Mouse (Mus musculus) cerebellum, postnatal 10 days (tissue): Measurements from ENCODE around the gene Igf2.

ENCODE experiments used
- DNase-seq, 2 experiments: peaks; one replicate each; pipeline ENCODE4 v3.0.0; 2021; ENCODE audit warnings: mixed read lengths in 2 of 2

Gene Igf2

DNA sequence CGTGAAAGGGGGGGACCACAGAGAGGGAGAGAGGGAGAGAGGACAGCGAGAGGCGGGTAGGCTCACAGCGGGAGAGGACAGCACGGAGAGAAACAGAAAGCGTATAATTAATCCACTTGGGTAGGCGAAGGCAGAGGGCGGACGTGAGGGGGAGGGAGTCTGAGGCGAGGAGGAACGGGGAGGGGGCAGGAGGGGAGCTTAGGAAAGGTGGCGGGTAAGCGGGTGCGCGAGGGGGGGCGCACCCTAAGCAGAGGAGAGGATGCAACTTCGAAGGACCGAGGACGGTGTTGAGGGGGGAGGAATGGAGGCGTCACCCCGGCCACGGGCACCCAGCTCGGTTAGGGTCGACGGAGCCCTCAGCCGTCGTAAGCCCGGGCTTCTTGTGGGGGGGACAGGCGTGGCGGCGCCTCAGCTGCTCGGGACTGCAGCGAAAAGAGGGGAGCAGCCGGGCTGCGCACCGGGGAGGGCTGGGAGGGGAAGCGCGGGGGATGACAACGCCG is 7.9 kb downstream of the Igf2 start:
- DNase-seq, result peak; percentile 25 to 35

DNA sequence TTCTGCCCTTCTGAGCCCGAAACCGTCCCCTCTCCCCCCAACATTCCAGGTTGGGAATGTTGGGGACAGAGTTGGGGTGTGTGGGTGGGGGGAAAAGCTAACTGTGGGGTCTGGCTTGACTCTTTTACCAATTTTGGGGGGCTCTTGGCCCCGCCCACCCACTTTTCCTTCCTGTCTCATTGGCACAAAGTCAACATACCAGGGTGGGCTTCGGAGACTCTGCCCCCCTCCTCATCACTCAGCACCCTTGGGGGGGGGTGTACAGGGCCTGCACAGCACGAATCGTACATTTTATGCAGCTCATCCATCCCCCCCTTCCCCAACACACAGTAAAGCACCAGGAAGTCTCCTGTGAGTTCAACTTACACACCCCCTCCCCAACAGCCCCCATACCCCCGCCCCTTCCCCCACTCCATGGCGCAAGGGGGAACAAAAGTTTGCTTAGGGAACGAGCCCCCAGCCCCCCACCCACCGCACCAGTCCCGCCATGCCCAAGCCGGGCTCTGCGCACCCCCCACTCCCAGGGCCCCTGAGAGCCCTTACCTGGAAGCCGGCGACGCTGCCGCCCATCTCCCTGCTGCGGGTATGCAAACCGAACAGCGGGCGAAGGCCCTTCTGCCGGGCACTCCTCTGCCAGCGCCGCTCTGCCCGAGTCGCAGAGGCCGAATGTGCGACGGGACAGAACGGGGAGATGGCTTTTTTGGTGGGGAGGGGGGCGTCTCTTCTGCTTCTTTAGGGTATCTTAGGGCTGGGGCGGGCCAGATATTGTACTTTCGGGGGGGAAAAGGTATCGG is 8.6 kb downstream of the Igf2 start:
- DNase-seq, result peak; percentile 29 to 32

DNA sequence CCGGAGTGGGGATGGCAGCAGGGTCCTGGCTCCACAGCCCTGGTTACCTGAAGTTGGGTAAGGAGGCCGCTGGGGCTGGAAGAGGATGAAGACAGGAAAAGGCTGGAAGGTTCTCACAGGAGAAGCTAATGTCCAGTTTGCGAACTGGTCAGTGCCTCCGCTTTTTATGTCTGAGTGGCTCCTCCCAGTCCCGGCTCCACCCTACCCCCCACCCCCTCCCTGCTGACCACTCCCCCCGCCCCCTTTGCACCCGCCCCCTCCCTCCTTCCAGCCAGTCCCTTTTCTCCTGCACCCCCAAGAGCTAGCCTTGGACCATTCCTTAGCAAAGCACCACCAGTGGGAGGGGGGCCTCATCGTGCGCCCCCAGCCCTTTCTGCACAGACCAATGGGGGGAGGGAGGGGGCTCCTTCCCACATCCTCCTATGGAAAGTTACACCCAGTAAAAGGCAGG is 9.2 kb downstream of the Igf2 start:
- no peak for DNase-seq

DNA sequence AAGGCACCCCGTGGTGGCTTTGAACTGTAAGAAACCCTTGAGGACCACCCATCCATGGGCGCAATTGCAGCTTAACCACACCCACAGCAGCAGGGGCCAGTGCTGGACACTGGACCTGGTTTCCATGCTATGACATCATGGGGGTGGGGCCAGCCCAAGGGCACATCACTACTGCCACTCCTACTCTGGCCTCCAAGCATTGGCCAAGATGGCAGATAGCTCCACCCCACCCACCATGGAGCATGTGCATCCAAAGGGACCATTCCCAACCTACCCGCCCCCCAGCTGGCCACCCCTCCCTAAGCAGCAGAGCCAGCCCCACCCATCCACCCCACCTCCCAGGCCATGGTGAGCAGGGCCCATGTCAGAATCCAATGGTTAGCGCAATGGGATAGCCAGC is 10.6 kb downstream of the Igf2 start:
- DNase-seq, result peak in 1 of 2 experiments; percentile 21

DNA sequence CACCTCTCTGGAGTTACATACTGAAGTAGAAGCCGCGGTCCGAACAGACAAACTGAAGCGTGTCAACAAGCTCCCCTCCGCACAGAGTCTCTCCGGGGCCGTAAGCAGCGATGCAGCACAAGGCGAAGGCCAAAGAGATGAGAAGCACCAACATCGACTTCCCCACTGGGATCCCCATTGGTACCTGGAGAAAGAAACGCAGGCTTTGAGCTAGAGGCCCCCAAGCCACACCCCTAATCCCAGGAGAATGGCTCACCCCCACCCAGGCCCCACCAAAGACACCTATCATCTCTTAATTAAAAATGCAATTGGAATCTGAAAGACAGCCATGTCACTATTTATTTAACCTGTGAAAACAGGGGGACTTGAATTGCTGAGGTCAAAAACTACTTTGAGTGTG is 11.0 kb downstream of the Igf2 start:
- no peak for DNase-seq

DNA sequence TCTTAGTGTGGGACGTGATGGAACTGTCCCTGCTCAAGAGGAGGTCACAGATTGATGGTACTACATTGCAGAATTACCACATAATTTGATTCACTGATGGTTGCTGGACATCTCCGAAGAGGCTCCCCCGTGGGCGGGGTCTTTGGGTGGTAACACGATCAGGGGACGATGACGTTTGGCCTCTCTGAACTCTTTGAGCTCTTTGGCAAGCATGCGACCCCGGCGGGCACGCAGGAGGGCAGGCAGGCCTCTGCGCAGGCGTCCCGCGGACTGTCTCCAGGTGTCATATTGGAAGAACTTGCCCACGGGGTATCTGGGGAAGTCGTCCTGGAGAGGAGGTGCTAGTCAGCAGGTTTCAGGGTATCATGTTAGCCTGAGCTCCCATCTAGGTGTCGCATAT is 12.9 kb downstream of the Igf2 start:
- DNase-seq, result peak in 1 of 2 experiments; percentile 15

DNA sequence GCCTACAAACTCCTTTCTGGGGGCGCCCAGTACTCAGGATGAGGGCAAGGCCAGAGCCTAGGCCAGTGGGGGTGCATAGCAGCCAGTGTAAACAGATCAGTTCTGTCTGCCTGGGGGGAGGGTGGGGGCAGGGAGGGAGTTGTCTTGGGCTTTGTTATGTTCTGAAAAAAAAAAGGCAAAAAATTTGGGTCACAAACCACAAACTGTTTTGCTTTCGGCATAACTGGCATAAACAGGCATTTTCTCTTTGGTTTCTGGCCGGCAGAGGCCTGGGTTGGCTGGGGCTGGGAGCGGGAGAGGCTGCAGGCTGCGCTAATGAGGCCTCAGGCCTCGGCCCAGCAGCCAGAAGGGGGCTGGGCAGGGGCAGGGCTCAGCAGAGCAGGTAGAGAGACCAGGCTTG is 19.9 kb downstream of the Igf2 start:
- DNase-seq, result peak in 1 of 2 experiments; percentile 26

DNA sequence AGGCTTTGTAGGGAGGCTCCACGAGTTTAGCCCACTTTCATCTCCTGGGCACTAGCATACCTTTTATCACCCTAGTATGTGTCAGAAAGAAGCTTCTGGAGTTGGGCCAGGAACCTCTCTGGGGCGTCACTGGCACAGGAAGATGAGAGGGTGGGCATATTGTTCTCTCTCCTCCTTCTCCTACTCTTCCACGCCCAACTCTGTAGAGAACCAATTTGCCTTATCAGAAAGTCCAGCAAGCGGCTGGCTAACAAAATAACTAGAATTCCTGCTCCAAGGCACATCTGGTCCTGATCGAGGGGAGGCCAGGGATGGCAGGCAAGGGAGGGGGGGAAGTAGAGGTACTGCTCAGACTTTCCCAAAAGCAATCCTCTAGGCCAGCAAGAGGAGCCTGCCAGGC is 21.6 kb downstream of the Igf2 start:
- DNase-seq, result peak in 1 of 2 experiments; percentile 20

DNA sequence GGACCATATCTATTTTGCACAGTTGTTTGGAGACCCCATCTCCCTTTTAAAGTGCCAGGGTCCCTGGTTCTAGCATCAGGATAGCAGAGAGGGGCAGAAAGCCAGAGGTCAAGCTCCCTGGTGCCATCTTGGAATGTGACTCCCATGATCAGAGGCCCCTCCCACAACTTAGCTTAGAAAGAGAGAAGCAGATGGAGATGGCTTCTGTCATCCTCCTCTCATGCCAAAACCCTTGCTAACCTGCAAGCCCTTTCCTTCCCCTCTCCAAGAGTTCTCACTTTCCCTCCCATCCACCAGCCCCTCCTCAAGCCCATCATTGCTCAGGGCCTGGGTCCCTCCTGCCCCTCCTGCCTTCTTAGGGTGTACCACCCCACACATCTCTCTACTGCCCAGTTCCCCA is 30.4 kb downstream of the Igf2 start:
- peak; percentile 54 to 65 for DNase-seq

DNA sequence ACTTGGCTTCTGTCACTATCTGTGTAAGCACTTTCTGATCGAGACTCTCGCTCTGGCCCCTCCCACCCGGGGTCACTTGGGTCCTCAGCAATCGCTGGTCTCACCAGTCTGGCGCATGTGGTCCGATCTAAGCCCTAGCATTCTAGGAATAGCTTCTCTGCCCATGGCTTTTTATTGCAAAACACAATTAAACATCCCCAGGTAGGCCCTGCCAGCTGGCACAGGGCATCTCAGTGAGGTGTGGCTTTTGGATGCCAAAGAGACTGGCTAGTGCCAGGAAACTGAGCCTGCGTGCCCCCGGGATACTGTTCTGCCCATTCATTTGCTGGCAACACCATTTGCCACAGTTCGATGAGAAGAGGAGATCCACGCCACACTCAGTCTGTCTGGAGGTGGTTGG is 35.9 kb downstream of the Igf2 start:
- peak; percentile 85 to 90 for DNase-seq

DNA sequence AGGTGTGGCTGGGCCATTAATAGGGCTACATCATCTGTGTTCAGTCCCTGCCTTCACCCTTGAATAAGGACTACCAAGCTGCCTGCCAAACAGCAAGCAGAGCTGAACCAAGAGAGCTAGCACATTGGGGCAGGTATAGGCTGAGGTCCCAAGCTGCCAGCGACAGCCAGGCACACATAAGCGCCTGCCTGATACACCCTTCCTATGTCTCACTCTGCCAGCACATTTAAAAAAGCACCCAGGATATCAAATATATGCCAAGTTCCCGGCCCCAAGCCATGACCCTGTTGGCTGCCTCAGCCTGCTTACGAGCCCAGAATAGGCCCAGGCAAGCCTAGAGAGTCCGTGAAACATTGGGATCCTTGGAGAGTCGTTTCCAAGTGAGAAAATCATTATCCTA is 36.8 kb downstream of the Igf2 start:
- peak; percentile 33 to 50 for DNase-seq

DNA sequence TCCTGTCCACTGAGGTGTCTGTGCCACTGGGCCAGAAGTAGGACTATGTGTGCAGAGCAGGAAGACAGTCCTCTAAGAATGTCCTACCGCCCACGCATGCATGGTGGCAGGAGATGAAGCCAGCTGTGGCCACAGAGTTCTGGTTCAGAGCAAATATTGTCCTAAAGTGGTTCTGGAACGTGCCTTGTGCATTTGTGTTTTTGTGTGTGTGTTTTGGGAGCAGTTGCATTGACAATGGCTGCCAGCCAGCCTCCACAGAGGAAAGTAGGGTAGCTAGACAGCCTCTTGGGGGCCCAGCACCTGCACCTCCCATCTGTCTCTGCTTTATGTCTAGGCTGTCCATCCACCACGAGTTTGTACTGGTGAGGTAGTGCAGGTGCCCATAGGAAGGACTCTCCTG is 44.4 kb downstream of the Igf2 start:
- no peak for DNase-seq

DNA sequence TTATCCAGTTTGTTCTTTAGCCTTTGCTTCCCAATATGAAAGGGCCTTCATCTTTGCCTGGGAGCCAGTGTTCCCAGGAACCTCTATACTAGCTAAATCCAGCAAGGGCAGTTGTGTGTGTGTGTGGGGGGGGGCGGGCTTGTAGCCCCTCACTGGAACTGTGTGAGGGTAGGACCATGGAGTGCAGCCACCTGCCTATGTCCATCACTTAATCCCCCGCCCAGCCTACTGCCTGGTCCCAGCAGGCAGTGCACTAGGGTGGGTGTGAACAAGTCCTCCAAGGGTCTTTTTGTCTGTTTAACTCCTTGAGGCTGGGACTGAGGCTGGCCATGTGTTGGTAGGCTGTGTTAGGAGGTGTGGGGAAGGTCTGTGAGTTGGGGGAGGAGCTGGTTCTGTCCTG is 53.5 kb downstream of the Igf2 start:
- DNase-seq, result no peak

DNA sequence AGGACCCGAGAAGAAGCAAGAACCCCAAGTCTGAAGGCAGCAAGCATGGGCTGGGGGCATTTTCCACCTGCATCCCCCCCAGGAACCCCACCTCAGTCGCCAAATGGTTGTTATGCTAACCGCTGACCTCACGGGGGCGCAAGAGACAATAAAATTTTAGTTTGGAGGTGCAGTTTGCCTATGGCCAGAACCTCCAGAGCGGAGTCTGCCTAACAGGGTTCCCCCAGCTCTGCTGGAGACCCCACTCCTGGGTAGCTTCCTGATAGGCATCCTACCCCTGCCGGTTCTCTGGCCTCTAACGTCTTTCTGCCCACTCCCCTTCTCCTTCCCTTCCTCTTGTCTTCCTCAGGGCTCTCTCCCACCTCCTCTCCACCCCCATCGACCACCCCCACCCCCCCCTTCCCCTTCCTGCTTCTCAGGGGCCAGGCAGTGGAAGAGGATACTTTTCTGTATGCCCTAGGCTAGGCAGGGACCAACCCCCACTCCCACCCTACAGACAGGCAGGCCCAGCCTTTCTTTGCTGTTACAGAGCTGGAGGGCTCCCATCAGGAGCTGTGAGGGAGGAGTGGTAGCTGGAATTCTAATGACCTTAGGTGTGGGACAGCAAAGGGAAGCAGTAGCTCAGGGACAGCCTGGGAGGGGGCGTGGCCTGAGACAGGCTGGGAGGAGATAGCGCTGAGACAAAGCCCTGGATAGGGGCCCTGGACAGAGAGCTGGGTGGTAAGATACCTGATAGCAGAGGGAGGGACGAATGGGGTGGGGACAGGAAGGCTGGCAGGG is 55.8 kb downstream of the Igf2 start:
- peak; percentile 85 to 86 for DNase-seq

DNA sequence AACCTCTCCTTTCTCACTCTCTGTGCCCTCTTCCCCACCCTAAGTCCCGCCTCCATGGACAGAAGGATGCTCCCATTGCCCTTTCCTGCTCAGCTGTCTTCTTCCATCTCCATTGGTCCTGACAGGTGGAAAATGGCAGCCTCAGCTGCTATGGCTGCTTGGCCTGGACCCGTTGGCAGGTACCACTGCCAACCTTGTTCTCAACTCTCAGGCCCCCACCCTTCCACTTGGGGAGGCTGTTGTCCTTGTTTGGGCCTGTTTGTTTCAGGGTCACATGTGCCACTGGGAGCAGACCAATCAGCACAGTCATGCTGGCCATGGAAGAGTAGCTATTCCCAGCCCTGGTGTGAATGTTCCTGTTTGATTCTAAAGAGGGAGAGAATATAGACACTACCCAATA is 65.7 kb downstream of the Igf2 start:
- DNase-seq, result no peak
